Mouse (Mus musculus) heart, embryonic 15.5 days (tissue): ENCODE results near the gene Rpn2. TPM values are rescaled to one million over a fixed set of nuclear protein-coding genes. Genes with fewer than 3 reads are reported as not detected.

Experiments used
- ATAC-seq: fragments of 200-750 bp; cut with Nextera tagmentation; replicated peaks from 2 replicates; pipeline ENCODE4 v1.8.0; 2017; ENCODE audit warnings: low read depth, moderate TSS enrichment; ENCODE audit not compliant: insufficient number of reproducible peaks, insufficient read depth, low FRiP score
- H3K27ac ChIP-seq: fragments of 300-500 bp; sonication (generic); 2 replicates; pipeline ENCODE4 v1.5.1; 2015; ENCODE audit warnings: mild to moderate bottlenecking, inconsistent platforms
- H3K27me3 ChIP-seq: fragments of 300-500 bp; sonication (generic); 2 replicates; pipeline ENCODE4 v1.6.1; 2015; ENCODE audit warnings: inconsistent platforms
- H3K36me3 ChIP-seq: fragments of 300-500 bp; sonication (generic); 2 replicates; pipeline ENCODE4 v1.6.1; 2015; ENCODE audit warnings: mild to moderate bottlenecking, inconsistent platforms
- H3K4me1 ChIP-seq: fragments of 300-500 bp; sonication (generic); replicated peaks from 2 replicates; pipeline ENCODE4 v1.6.1; 2015; ENCODE audit warnings: inconsistent platforms
- H3K4me2 ChIP-seq: fragments of 300-500 bp; sonication (generic); 2 replicates; pipeline ENCODE4 v1.6.1; 2015; ENCODE audit warnings: inconsistent platforms, mild to moderate bottlenecking, moderate library complexity
- H3K4me3 ChIP-seq: fragments of 300-500 bp; sonication (generic); 2 replicates; pipeline ENCODE4 v1.5.1; 2015; ENCODE audit warnings: mild to moderate bottlenecking, inconsistent platforms
- H3K9ac ChIP-seq: fragments of 300-500 bp; sonication (generic); 2 replicates; pipeline ENCODE4 v1.6.1; 2015; ENCODE audit warnings: mild to moderate bottlenecking, inconsistent platforms
- H3K9me3 ChIP-seq: fragments of 300-500 bp; sonication (generic); replicated peaks from 2 replicates; pipeline ENCODE4 v1.6.1; 2016; ENCODE audit warnings: inconsistent platforms
- WGBS: fragments of 180-500 bp; shearing (Covaris S2); methylation state at CpG from one replicate; pipeline ENCODE4 v1.1.7; 2015; ENCODE audit warnings: mixed read lengths; 5-methylcytosine and 5-hydroxymethylcytosine counted together
- polyA plus RNA-seq: library from polyadenylated mRNA; unstranded; fragments of >200 nt; fragmentation: Nextera tagmentation; extraction: Ambion mirVana; gene quantifications from 2 replicates; pipeline ENCODE4 v1.2.1, GENCODE M21; 2015

Rpn2 gene
- polyA plus RNA-seq, 1 experiment from 2014 or later = 152 TPM

- Histone ChIP-seq H3K27ac (no peak overlapping the region), H3K4me1 (no peaks in the 10 kb centered on the region), H3K27me3 (no peaks in the 10 kb centered on the region), H3K4me2 (no peak overlapping the region), H3K9ac (no peak overlapping the region), H3K4me3 (no peak overlapping the region), H3K9me3 (no peaks in the 10 kb centered on the region), H3K36me3 (peaks cover 43% of the 10 kb centered on the region)
- no peak; the same call in 1 of the 2 replicates for ATAC-seq
- WGBS = 15% methylated on average over 3 of the region's 3 CpGs
Measured at GRCm38 (mm10) chr2:157287542-157287941, 8.7 kb downstream of the Rpn2 start.

- H3K4me2 ChIP-seq = no peak overlapping the region
- H3K27me3 ChIP-seq = no peaks in the 10 kb centered on the region
- WGBS = 78% methylated on average over 5 of the region's 5 CpGs
- ATAC-seq = no peak
- peaks cover 48% of the 10 kb centered on the region for H3K36me3 ChIP-seq
- no peaks in the 10 kb centered on the region for H3K9me3 ChIP-seq
- H3K27ac ChIP-seq = no peak overlapping the region
- no peak overlapping the region for H3K9ac ChIP-seq
- H3K4me3 ChIP-seq = no peak overlapping the region
- no peaks in the 10 kb centered on the region for H3K4me1 ChIP-seq
Measured at GRCm38 (mm10) chr2:157288996-157289395, 10.2 kb downstream of the Rpn2 start.

- WGBS = 22% methylated on average over 2 of the region's 2 CpGs
- no peaks in the 10 kb centered on the region for H3K9me3 ChIP-seq
- H3K4me3 ChIP-seq = no peak overlapping the region
- no peak overlapping the region for H3K4me2 ChIP-seq
- peaks cover 65% of the 10 kb centered on the region for H3K36me3 ChIP-seq
- no peaks in the 10 kb centered on the region for H3K27me3 ChIP-seq
- no peak for ATAC-seq
- no peak overlapping the region for H3K9ac ChIP-seq
- H3K4me1 ChIP-seq = no peaks in the 10 kb centered on the region
- H3K27ac ChIP-seq = no peak overlapping the region
Measured at GRCm38 (mm10) chr2:157292093-157292492, 13.3 kb downstream of the Rpn2 start.

- Histone ChIP-seq H3K36me3 (peaks cover 80% of the 10 kb centered on the region), H3K9me3 (no peaks in the 10 kb centered on the region), H3K27me3 (no peaks in the 10 kb centered on the region), H3K4me3 (no peak overlapping the region), H3K9ac (no peak overlapping the region), H3K4me1 (no peaks in the 10 kb centered on the region), H3K4me2 (no peak overlapping the region), H3K27ac (no peak overlapping the region)
- WGBS = 82% methylated on average over 7 of the region's 7 CpGs
- ATAC-seq = no peak
Measured at GRCm38 (mm10) chr2:157296105-157296689, 17.4 kb downstream of the Rpn2 start.

GRCm38 (mm10) chr2:157300051-157300450 is 21.2 kb downstream of the Rpn2 start:
- no peak for ATAC-seq
- WGBS = 87% methylated on average over 6 of the region's 6 CpGs
- Histone ChIP-seq H3K27me3 (no peaks in the 10 kb centered on the region), H3K27ac (no peak overlapping the region), H3K4me1 (no peaks in the 10 kb centered on the region), H3K36me3 (peaks cover 85% of the 10 kb centered on the region), H3K4me3 (no peak overlapping the region), H3K4me2 (no peak overlapping the region), H3K9ac (no peak overlapping the region), H3K9me3 (no peaks in the 10 kb centered on the region)

- 83% methylated on average over 9 of the region's 9 CpGs for WGBS
- no peak for ATAC-seq
- H3K4me2 ChIP-seq = no peak overlapping the region
- no peaks in the 10 kb centered on the region for H3K9me3 ChIP-seq
- H3K27ac ChIP-seq = no peak overlapping the region
- no peaks in the 10 kb centered on the region for H3K4me1 ChIP-seq
- H3K36me3 ChIP-seq = peaks cover 67% of the 10 kb centered on the region
- no peak overlapping the region for H3K4me3 ChIP-seq
- no peaks in the 10 kb centered on the region for H3K27me3 ChIP-seq
- no peak overlapping the region for H3K9ac ChIP-seq
Measured at GRCm38 (mm10) chr2:157303096-157303495, 24.3 kb downstream of the Rpn2 start.

- H3K4me2 ChIP-seq = no peak overlapping the region
- H3K9me3 ChIP-seq = no peaks in the 10 kb centered on the region
- 77% methylated on average over 7 of the region's 7 CpGs for WGBS
- H3K27me3 ChIP-seq = no peaks in the 10 kb centered on the region
- peak overlapping the region; percentile 49; the same call in 1 of the 2 replicates for H3K27ac ChIP-seq
- peaks cover 54% of the 10 kb centered on the region for H3K36me3 ChIP-seq
- H3K4me3 ChIP-seq = no peak overlapping the region
- ATAC-seq = no peak
- H3K9ac ChIP-seq = no peak overlapping the region
- H3K4me1 ChIP-seq = no peaks in the 10 kb centered on the region
Measured at GRCm38 (mm10) chr2:157306091-157307032, 27.5 kb downstream of the Rpn2 start.

- WGBS = 71% methylated on average over 4 of the region's 4 CpGs
- H3K27ac ChIP-seq = peak overlapping the region; percentile 24; the same call in 1 of the 2 replicates
- no peak for ATAC-seq
- 0 out of 2 replicates have a peak, but pooled peaks cover 2% of the 10 kb centered on the region for H3K4me1 ChIP-seq
- H3K4me3 ChIP-seq = no peak overlapping the region
- H3K27me3 ChIP-seq = no peaks in the 10 kb centered on the region
- H3K9ac ChIP-seq = no peak overlapping the region
- H3K36me3 ChIP-seq = peaks cover 56% of the 10 kb centered on the region
- no peak overlapping the region for H3K4me2 ChIP-seq
- H3K9me3 ChIP-seq = no peaks in the 10 kb centered on the region
Measured at GRCm38 (mm10) chr2:157307715-157308265, 29.0 kb downstream of the Rpn2 start.

GRCm38 (mm10) chr2:157308273-157308917 is 29.6 kb downstream of the Rpn2 start:
- no peak overlapping the region for H3K4me3 ChIP-seq
- no peak overlapping the region for H3K9ac ChIP-seq
- 79% methylated on average over 2 of the region's 2 CpGs for WGBS
- no peak for ATAC-seq
- peak overlapping the region; percentile 24; the same call in 1 of the 2 replicates for H3K27ac ChIP-seq
- H3K4me2 ChIP-seq = no peak overlapping the region
- H3K4me1 ChIP-seq = 0 out of 2 replicates have a peak, but pooled peaks cover 2% of the 10 kb centered on the region
- no peaks in the 10 kb centered on the region for H3K9me3 ChIP-seq
- no peaks in the 10 kb centered on the region for H3K27me3 ChIP-seq
- peaks cover 56% of the 10 kb centered on the region for H3K36me3 ChIP-seq

- no peak for ATAC-seq
- no peaks in the 10 kb centered on the region for H3K27me3 ChIP-seq
- H3K4me1 ChIP-seq = 0 out of 2 replicates have a peak, but pooled peaks cover 2% of the 10 kb centered on the region
- no peak overlapping the region for H3K9ac ChIP-seq
- no peaks in the 10 kb centered on the region for H3K9me3 ChIP-seq
- 93% methylated on average over 8 of the region's 8 CpGs for WGBS
- H3K36me3 ChIP-seq = peaks cover 58% of the 10 kb centered on the region
- no peak overlapping the region for H3K4me2 ChIP-seq
- H3K27ac ChIP-seq = no peak overlapping the region
- no peak overlapping the region for H3K4me3 ChIP-seq
Measured at GRCm38 (mm10) chr2:157309611-157310010, 30.8 kb downstream of the Rpn2 start.
